Mouse (Mus musculus) limb, embryonic 12.5 days (tissue): Measurements from ENCODE around the gene Mgat1. TPM values are rescaled to one million over a fixed set of nuclear protein-coding genes. Genes with fewer than 3 reads are reported as not detected.

Source experiments
- ATAC-seq: fragments of 200-750 bp; cut with Nextera tagmentation; 2 replicates; pipeline ENCODE4 v1.8.0; 2017; ENCODE audit warnings: low read depth, moderate TSS enrichment; ENCODE audit not compliant: insufficient number of reproducible peaks, insufficient read depth, low FRiP score, low TSS enrichment
- H3K27ac ChIP-seq: fragments of 300-500 bp; sonication (generic); 2 replicates; pipeline ENCODE4 v1.5.1; 2016; ENCODE audit warnings: mild to moderate bottlenecking, moderate library complexity
- H3K27me3 ChIP-seq: fragments of 300-500 bp; sonication (generic); 2 replicates; pipeline ENCODE4 v1.6.1; 2016; ENCODE audit warnings: mild to moderate bottlenecking, moderate library complexity
- H3K36me3 ChIP-seq: fragments of 300-500 bp; sonication (generic); 2 replicates; pipeline ENCODE4 v1.6.1; 2016; ENCODE audit warnings: mild to moderate bottlenecking, moderate library complexity
- H3K4me1 ChIP-seq: fragments of 300-500 bp; sonication (generic); replicated peaks from 2 replicates; pipeline ENCODE4 v1.6.1; 2016
- H3K4me2 ChIP-seq: fragments of 300-500 bp; sonication (generic); 2 replicates; pipeline ENCODE4 v1.6.1; 2016; ENCODE audit warnings: mild to moderate bottlenecking, moderate library complexity
- H3K4me3 ChIP-seq: fragments of 300-500 bp; sonication (generic); replicated peaks from 2 replicates; pipeline ENCODE4 v1.5.1; 2016; ENCODE audit warnings: mild to moderate bottlenecking
- H3K9ac ChIP-seq: fragments of 300-500 bp; sonication (generic); replicated peaks from 2 replicates; pipeline ENCODE4 v1.6.1; 2016; ENCODE audit warnings: mild to moderate bottlenecking, moderate library complexity
- H3K9me3 ChIP-seq: fragments of 300-500 bp; sonication (generic); 2 replicates; pipeline ENCODE4 v1.6.1; 2016; ENCODE audit warnings: mild to moderate bottlenecking, moderate library complexity
- WGBS: fragments of 180-500 bp; shearing (Covaris S2); methylation state at CpG from one replicate; pipeline ENCODE4 v1.1.7; 2016; 5-methylcytosine and 5-hydroxymethylcytosine counted together
- polyA plus RNA-seq: library from polyadenylated mRNA; unstranded; fragments of >200 nt; fragmentation: Nextera tagmentation; extraction: Ambion mirVana; gene quantifications from 2 replicates; pipeline ENCODE4 v1.2.1, GENCODE M21; 2016

Gene Mgat1
- polyA plus RNA-seq, 1 experiment from 2014 or later = 46.0 TPM

DNA sequence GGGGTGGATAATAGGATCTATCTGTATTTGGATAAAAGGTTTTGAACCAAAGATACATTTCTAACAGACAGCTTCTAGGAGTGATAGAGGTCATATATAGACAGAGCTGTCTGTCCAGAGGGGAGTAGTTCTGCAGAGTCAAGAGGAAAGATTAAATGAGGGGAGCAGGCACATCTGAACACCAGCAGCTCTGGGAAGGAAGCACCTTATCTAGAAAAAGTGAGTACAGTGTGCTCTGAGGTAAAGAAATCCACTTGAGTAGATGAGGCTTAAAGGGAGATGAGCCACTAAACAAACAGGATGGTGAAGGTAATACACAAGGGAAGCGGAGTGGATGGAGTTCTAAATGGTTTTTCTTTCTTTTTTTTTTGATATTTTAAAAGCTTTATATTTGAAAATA, 36.5 kb upstream of the Mgat1 start:
- no peak overlapping the region for H3K4me2 ChIP-seq
- H3K27ac ChIP-seq = no peak overlapping the region
- H3K4me3 ChIP-seq = no peak overlapping the region
- H3K4me1 ChIP-seq = peaks cover 5% of the 10 kb centered on the region
- no peak overlapping the region for H3K9ac ChIP-seq
- no peak for ATAC-seq
- peaks cover 29% of the 10 kb centered on the region for H3K36me3 ChIP-seq
- WGBS = 93% methylated on average over 1 of the region's 1 CpGs
- H3K9me3 ChIP-seq = no peaks in the 10 kb centered on the region
- no peaks in the 10 kb centered on the region for H3K27me3 ChIP-seq

GRCm38 (mm10) chr11:49212577-49212976, 31.4 kb upstream of the Mgat1 start:
- Histone ChIP-seq H3K4me2 (no peak overlapping the region), H3K4me1 (no peaks in the 10 kb centered on the region), H3K9me3 (no peaks in the 10 kb centered on the region), H3K9ac (no peak overlapping the region), H3K4me3 (no peak overlapping the region), H3K27ac (no peak overlapping the region), H3K36me3 (peaks cover 63% of the 10 kb centered on the region), H3K27me3 (no peaks in the 10 kb centered on the region)
- no peak for ATAC-seq

DNA sequence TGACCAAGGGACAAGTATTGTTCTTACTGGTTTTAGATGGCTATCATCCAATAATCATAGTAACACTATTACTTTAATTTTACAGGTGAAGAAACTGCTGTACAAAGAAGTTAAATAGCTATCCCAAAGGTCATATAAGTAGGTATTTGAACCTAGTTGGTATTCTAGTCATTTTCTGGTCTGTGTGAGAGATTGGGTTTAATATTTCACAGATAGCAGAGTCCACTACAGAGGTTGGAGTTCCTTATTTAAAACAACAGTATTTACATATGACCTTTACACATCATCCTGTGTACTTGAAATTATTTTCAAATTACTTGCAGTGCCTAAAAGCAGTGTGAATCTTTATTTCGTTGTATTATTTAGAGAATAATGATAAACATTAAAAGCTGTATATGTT, 30.5 kb upstream of the Mgat1 start:
- H3K4me1 ChIP-seq = no peaks in the 10 kb centered on the region
- no peak for ATAC-seq
- 94% methylated on average over 1 of the region's 1 CpGs for WGBS
- peaks cover 60% of the 10 kb centered on the region for H3K36me3 ChIP-seq
- H3K9ac ChIP-seq = no peak overlapping the region
- no peaks in the 10 kb centered on the region for H3K27me3 ChIP-seq
- H3K4me2 ChIP-seq = no peak overlapping the region
- no peaks in the 10 kb centered on the region for H3K9me3 ChIP-seq
- no peak overlapping the region for H3K4me3 ChIP-seq
- H3K27ac ChIP-seq = no peak overlapping the region

GRCm38 (mm10) chr11:49219271-49219670, 24.7 kb upstream of the Mgat1 start:
- Histone ChIP-seq H3K4me2 (no peak overlapping the region), H3K27me3 (no peaks in the 10 kb centered on the region), H3K4me3 (no peak overlapping the region), H3K9ac (no peak overlapping the region), H3K36me3 (peaks cover 43% of the 10 kb centered on the region), H3K4me1 (no peaks in the 10 kb centered on the region), H3K27ac (no peak overlapping the region), H3K9me3 (no peaks in the 10 kb centered on the region)
- ATAC-seq = no peak
- WGBS = 92% methylated on average over 2 of the region's 2 CpGs

DNA sequence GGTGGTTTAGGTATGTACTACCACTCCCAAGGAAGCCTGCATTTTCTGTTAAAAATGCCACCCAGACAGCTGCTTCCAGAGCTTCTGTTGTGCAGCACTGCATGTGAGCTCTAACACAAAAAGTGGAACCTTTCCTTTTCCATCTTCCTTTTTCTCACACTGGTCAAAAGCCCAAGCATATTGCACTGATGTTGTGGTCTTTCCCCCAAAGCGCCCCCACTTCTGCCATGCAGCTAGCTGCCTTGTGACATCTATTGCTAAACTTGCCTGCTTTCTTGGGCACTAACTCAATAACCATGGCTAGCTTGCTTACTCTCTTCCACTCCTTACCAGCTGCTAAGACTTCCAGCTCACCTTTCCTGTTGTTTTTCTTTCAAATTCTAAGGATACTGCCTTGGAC, 19.5 kb upstream of the Mgat1 start:
- Histone ChIP-seq H3K4me1 (no peaks in the 10 kb centered on the region), H3K27ac (no peak overlapping the region), H3K9me3 (no peaks in the 10 kb centered on the region), H3K36me3 (peaks cover 7% of the 10 kb centered on the region; the same call in 1 of the 2 replicates), H3K4me3 (no peak overlapping the region), H3K27me3 (no peaks in the 10 kb centered on the region), H3K9ac (no peak overlapping the region), H3K4me2 (no peak overlapping the region)
- no peak for ATAC-seq
- WGBS = 71% methylated on average over 1 of the region's 1 CpGs

DNA sequence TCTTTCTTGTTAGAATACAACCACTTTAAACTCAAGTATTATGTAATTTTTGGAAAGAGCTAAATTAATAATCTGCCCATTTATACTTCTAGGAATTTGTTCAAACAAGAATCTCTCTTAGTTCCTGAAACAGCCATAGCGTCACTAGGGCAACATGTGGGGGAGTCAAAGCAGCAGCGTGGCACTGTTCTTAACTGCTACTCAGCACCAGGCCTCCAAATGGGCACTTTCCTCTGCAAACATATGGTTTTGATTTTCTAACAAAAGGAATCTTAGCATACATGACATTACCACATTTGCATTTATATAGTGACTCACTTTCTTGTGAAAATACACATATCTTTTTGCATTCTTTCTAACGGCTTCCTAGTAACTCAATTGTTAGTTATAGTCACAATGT, 11.2 kb upstream of the Mgat1 start:
- Histone ChIP-seq H3K36me3 (no peaks in the 10 kb centered on the region), H3K27me3 (no peaks in the 10 kb centered on the region), H3K9ac (no peak overlapping the region), H3K9me3 (no peaks in the 10 kb centered on the region), H3K4me2 (no peak overlapping the region), H3K27ac (no peak overlapping the region), H3K4me3 (no peak overlapping the region), H3K4me1 (no peaks in the 10 kb centered on the region)
- 53% methylated on average over 3 of the region's 3 CpGs for WGBS
- ATAC-seq = no peak

DNA sequence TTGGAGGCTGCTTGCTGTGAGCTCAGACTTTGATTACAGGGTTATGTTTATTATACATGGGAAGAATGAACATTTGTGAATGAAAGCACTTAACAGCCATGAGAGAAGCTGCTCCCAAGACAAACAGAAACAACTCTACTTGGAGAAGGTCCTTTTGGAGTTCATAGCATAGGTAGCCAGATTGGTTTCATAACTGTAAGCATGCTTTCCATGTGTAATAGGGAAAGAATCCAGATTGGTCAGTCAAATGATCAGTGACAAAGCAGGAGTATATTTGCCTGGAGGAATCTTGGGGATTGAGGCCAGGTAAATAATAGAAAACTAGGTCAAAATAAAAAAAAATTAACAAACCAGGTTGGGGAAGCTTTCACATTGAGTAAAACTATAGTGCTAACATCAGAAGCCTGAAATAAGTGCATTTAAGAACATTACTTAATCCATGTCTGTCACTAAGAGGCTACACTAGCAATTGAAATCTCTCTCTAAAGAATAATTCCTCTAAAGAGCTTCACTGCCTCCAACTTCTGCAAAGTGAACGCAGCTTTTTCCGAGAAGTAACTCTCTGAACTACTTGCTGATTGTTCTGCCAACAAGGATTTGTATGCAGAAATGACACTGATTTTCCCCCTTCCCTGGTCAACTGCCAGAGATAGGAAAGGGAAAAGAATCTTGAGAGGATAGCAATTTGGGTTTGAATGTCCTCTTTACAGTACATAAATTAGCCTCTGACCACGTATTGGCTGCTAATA, 8.4 kb upstream of the Mgat1 start:
- no peaks in the 10 kb centered on the region for H3K36me3 ChIP-seq
- no peak overlapping the region for H3K9ac ChIP-seq
- H3K4me2 ChIP-seq = no peak overlapping the region
- no peak overlapping the region for H3K27ac ChIP-seq
- H3K4me3 ChIP-seq = no peak overlapping the region
- WGBS = 75% methylated on average over 3 of the region's 3 CpGs
- H3K9me3 ChIP-seq = no peaks in the 10 kb centered on the region
- no peaks in the 10 kb centered on the region for H3K27me3 ChIP-seq
- no peaks in the 10 kb centered on the region for H3K4me1 ChIP-seq
- no peak for ATAC-seq

GRCm38 (mm10) chr11:49236891-49237290, 7.1 kb upstream of the Mgat1 start:
- H3K36me3 ChIP-seq = no peaks in the 10 kb centered on the region
- H3K4me1 ChIP-seq = no peaks in the 10 kb centered on the region
- ATAC-seq = no peak
- H3K4me2 ChIP-seq = no peak overlapping the region
- no peak overlapping the region for H3K9ac ChIP-seq
- H3K27me3 ChIP-seq = no peaks in the 10 kb centered on the region
- no peaks in the 10 kb centered on the region for H3K9me3 ChIP-seq
- no peak overlapping the region for H3K4me3 ChIP-seq
- no peak overlapping the region for H3K27ac ChIP-seq
- 77% methylated on average over 1 of the region's 1 CpGs for WGBS

DNA sequence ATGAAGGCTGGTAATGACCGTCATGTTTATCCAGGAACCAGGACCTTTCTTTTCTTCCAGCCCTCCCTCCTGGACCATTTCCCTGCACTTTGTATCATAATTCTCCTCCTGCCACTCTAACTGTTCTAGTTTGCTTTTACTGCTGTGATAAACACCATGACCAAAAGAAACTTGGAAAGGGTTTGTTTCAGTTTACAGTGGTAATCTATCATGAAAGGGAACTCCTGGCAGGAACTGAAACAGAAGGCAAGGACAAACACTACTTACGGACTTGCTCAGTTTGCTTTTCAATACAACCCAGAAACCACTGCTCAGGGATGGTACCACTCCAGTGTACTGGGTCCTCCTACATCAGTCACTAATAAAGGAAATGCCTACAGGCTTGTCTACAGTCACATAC, 6.5 kb upstream of the Mgat1 start:
- ATAC-seq = no peak
- H3K27ac ChIP-seq = no peak overlapping the region
- H3K36me3 ChIP-seq = no peaks in the 10 kb centered on the region
- H3K9me3 ChIP-seq = no peaks in the 10 kb centered on the region
- no peaks in the 10 kb centered on the region for H3K27me3 ChIP-seq
- no peak overlapping the region for H3K4me2 ChIP-seq
- WGBS = 68% methylated on average over 2 of the region's 2 CpGs
- no peak overlapping the region for H3K4me3 ChIP-seq
- no peak overlapping the region for H3K9ac ChIP-seq
- no peaks in the 10 kb centered on the region for H3K4me1 ChIP-seq

- Histone ChIP-seq H3K27ac (no peak overlapping the region), H3K36me3 (no peaks in the 10 kb centered on the region), H3K4me3 (no peak overlapping the region), H3K9ac (no peak overlapping the region), H3K4me2 (no peak overlapping the region), H3K9me3 (no peaks in the 10 kb centered on the region), H3K27me3 (no peaks in the 10 kb centered on the region), H3K4me1 (peaks cover 8% of the 10 kb centered on the region)
- WGBS = 90% methylated on average over 1 of the region's 1 CpGs
- no peak for ATAC-seq
These were observed 3.7 kb upstream of the Mgat1 start for GRCm38 (mm10) chr11:49240310-49240709.

GRCm38 (mm10) chr11:49240874-49241273, 3.1 kb upstream of the Mgat1 start:
- Histone ChIP-seq H3K4me2 (no peak overlapping the region), H3K27ac (no peak overlapping the region), H3K4me3 (no peak overlapping the region), H3K9me3 (no peaks in the 10 kb centered on the region), H3K27me3 (no peaks in the 10 kb centered on the region), H3K4me1 (peaks cover 14% of the 10 kb centered on the region), H3K9ac (no peak overlapping the region), H3K36me3 (no peaks in the 10 kb centered on the region)
- 84% methylated on average over 4 of the region's 4 CpGs for WGBS
- no peak for ATAC-seq

GRCm38 (mm10) chr11:49241471-49241870, 2.5 kb upstream of the Mgat1 start:
- no peaks in the 10 kb centered on the region for H3K9me3 ChIP-seq
- WGBS = 89% methylated on average over 1 of the region's 1 CpGs

More at GRCm38 (mm10) chr11:49241471-49241870, 2.5 kb upstream of the Mgat1 start:
- H3K36me3 ChIP-seq = no peaks in the 10 kb centered on the region
- H3K4me2 ChIP-seq = no peak overlapping the region
- H3K27ac ChIP-seq = no peak overlapping the region
- H3K9ac ChIP-seq = no peak overlapping the region
- no peaks in the 10 kb centered on the region for H3K27me3 ChIP-seq
- no peak overlapping the region for H3K4me3 ChIP-seq
- ATAC-seq = no peak
- H3K4me1 ChIP-seq = peaks cover 16% of the 10 kb centered on the region
